Mouse (Mus musculus) left cerebral cortex, postnatal 14 days (tissue): Measurements from ENCODE around the gene Vsir. TPM values are rescaled to one million over a fixed set of nuclear protein-coding genes. Genes with fewer than 3 reads are reported as not detected.

Experiments
- DNase-seq, 2 experiments: peaks; one replicate each; pipeline ENCODE4 v3.0.0; 2021 to 2022; ENCODE audit warnings: low spot score in 2 of 2, mixed read lengths in 1 of 2
- intact Hi-C: fragments of 180-260 bp; cut with DNase I; formaldehyde crosslinking; loops from one replicate; pipeline ENCODE4 v1.15.1; 2025
- total RNA-seq, 2 experiments: library from RNA; stranded (reverse); gene quantifications; 2 replicates each; pipeline ENCODE4 v1.2.3; 2021

Gene Vsir
- total RNA-seq, 2 experiments from 2014 or later, result 24.9 to 25.8 TPM

DNA sequence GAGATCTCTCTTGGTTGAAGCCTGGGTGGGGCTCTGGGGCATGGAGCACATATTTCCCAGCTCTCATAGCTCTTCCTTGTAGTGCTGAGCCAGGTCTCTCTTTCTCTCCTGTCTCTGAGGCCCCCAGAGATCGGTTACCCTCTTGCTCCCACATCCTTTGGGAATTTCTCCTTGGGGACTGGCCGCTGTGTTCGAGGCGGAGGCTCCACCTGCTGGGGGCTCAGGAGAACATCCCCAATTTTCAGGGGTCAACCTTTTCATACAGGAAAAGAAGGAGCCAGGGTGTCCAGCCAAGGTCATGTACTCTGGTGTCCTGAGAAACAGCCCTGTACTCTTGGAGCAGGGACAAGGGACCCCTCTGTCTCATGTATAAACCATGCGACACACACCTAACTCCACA lies 65.1 kb downstream of the Vsir start:
- intact Hi-C loops, result loop anchor here (1.0 kb wide), 1 partner anchor 105 kb away; no protein-coding TSS in a partner anchor
- DNase-seq, result no peak

DNA sequence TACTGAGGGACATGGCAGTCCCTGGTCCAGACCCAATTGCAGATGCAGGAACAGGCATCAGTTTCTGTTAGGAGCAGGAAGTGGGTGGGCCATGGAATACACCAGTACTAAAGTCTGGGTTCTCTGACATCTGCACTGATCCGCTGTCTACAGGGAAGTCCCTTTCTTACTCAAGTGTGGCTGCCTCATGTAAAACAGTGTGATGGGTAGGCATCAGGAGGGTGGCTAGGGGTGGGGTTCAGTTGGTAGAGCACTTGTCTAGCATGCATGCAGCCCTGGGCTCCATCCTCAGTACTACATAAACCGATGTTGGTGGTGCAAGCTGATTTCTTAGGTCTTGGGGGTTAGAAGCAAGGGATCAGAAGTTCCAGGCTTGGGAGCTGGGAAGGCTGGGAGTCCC lies 67.1 kb downstream of the Vsir start:
- no peak for DNase-seq
- intact Hi-C loops, result no loop called here

DNA sequence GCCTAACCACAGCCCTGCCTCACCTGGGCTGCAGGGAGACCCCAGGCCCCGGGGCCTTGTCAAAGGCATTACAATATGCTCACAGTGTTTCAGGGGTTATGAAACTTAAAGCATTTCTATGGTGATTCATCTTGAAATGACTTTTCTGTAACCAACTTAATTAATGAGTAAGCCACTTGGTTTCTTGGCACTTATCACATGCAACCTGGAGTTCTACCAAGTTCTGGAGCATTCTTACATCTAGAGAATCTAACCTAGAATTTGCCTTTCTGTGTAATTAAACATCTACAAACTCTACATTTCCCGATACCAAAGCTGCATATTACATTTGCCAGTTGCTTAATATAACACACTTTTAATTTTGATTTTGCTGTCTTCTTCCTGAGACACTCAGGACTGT lies 70.4 kb downstream of the Vsir start:
- intact Hi-C loops, result loop anchor here (5.0 kb wide), 1 partner anchor 340 kb away; no protein-coding TSS in a partner anchor
- no peak for DNase-seq

DNA sequence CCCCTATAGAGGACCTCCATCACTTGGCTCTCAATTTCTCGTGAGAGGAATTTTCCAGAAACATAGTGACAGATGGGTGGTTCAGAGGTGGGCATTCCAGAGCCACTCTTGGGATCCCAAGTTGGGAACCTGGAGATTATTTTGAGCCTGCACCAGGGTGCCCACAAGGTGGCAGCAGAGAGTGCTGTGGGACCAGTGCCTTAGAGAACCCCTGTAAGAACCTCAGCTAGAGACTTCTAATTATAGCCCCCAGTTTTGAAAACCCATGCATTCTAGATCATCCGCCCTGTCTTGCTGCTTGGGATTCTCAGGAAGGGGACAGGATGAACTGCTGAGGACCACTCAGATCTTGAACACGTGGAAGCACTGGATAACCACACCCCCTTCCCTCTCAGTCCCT lies 71.5 kb downstream of the Vsir start:
- intact Hi-C loops, result loop anchor here (2.0 to 5.0 kb wide), 2 partner anchors 279 to 339 kb away; partner anchors contain the start of gene Cdh23

DNA sequence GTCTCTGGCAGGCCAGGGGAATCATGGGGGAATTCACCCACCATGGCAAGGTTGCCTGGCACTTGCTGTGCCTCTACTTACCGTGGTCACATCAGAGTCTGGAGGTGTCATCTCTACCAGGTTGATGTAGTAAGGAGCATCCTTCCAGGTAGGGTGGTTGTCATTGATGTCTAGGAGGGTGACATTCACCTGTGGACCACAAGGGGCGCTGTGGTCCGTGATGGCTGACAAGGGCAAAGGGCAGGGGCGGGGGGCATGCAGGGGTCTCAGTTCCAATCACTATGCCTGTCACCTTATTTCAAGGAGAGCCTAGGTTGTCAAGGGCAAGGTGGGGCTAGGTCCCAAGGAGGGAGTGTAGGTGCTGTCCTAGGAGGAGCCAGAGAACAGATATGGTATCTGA lies 73.0 kb downstream of the Vsir start:
- no peak for DNase-seq
- intact Hi-C loops, result loop anchor here (2.0 to 5.0 kb wide), 2 partner anchors 277 to 338 kb away; partner anchors contain the start of gene Cdh23

More for the DNA sequence above, 71.5 kb downstream of the Vsir start:
- peak; percentile 80 to 84 for DNase-seq

Other genes with a start within 250 kb of the Vsir start
- 100 to 1,000 TPM; 564 to 596 TPM for gene Spock2, start 240.6 kb upstream of the Vsir start, total RNA-seq
- 1 to 10 TPM; 2.2 to 2.6 TPM for gene Chst3, start 127.6 kb upstream of the Vsir start, total RNA-seq
- 1,000 to 10,000 TPM; 1,462 to 1,465 TPM for gene Psap, start 69.2 kb upstream of the Vsir start, total RNA-seq
- gene Gm17455, start 52.9 kb downstream of the Vsir start, total RNA-seq, result 1 to 10 TPM in 1 of 2 experiments, not detected in 1; 1.3 TPM